Mouse (Mus musculus): ENCODE results near the gene Gm20388.

Gm20388 gene

DNA sequence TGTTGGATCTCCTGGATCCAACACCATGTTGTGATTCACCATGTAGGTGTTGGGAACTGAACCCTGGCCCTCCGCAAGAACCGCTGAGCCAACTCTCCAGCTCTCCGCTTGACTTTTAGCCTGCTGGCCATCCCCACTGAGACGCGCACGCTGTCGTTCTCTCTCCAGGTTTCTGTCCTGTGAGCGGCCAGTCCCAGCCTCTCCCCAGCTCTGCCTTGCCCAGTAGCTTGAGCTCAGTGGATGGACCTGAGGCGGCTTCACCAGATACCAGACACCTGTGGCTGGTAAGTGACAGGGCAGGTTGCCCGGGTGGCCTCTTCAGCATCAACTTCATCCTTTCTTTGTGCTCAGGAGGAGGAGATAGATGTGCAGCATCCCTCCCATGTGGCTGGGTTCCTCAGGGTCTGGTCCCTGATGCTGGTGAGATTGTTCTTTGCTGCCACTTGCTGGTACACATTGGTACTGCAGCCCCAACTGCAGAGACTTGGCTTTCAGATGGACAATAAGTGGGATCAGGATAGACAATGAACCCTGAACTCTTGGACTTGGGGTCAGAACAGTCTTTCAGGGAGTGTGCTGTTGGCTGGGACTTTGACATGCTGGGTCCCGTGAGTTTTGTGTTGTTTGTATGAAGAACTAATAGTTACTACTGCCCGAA, 3450.6 kb downstream of the Gm20388 start:
- intact Hi-C loops (cut with DNase I) = loop anchor here (5.0 kb wide), 1 partner anchor 39 kb away; no protein-coding TSS in a partner anchor

DNA sequence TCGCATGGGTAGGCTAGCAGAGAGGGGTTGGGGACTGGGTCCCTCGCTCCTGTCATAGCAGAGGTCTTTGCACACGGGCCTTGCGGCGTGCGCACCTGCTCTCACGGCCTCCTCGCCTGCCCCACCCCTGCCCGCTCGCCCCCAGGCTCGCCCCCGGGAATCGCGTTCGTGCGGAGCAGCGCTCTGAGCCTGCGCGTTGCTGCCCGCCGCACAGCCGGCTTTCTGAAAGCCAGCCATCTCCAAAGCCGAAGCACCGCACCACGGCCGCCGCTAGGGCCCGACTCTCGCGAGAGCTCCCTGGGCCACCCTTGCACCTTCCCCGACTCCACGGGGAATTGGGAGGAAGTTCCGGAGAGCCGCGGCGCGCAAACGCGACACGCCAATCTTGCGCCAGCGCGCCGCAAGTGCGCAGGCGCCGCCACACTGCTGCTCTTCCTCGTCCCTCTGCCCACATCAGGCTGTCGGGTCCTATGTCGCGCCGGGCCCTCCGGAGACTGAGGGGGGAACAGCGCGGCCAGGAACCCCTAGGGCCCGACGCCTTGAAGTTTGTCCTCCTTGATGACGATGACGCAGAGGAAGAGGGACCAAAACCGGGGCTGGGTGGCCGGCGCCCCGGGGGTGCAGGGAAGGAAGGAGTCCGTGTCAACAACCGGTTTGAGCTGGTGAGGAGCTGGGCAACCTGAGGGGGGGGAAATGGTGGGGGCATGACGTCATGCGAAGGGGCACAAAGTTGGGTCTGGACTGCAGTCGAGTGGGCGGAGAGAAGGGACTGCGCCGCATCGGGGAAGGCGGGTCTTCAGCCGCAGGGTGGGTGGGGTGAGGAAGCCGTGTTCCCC, 3463.0 kb downstream of the Gm20388 start, which contains the start of gene Tcf25:
Gene Tcf25, plus strand, starts transcription at position 351 of the 836 bp plus-strand sequence.
- intact Hi-C loops (cut with DNase I) = no loop called here

DNA sequence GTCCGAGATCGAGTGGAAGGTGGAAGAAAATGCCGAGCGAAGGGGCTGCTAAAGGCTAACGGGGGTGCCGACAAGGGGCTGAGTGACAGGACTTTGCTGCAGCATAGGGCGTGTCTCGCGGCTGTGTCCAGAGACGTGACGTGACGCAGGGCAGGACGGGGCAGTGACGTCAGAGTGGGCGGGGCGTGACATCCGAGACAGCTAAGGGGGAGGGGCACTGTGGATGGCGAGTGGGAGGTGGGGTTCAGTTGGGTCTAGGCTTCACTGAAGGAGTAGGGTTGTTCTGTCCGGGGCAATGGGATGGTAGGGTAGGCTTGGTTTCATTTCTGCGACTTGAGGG, 3463.6 kb downstream of the Gm20388 start:
- intact Hi-C loops (cut with DNase I) = no loop called here

DNA sequence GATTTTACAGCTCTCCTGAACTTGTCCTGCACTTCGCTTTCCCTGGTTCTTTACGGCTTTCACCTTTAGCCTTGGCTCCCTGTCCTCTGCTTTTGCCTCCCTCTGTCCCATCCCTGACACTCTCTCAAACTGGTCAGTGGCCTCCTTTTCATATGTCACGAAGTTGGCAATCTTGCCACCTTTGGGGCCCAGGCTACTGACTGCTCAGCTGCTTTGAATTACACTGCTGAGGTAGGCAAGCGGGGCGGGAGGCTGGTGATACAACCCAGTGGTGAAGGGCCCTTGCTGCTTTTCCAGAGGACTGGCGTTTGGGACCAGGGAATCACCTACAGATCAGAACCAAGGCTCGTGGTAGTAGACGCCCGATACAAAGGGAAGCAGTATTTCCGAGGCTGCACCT, 3465.1 kb downstream of the Gm20388 start:
- intact Hi-C loops (cut with DNase I) = no loop called here

DNA sequence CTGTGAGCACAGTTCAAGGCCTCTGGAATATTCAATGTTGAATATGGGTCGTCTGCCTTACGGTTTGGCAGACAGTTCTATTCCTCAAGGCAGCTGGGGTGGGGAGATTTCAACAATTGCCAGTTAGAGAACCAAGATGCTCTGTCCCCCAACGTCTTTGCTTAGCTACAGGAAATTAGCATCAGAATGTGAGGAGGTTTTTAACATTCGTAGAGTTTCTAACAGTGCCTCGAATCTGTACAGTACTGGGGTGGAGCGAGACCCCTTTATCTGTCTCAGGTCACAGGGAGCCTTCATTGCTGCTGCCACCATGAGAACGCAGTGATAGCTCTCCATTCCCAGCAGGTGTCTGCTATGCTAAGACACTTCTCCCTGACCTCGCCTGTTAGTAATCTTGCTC, 3465.5 kb downstream of the Gm20388 start:
- intact Hi-C loops (cut with DNase I) = no loop called here

DNA sequence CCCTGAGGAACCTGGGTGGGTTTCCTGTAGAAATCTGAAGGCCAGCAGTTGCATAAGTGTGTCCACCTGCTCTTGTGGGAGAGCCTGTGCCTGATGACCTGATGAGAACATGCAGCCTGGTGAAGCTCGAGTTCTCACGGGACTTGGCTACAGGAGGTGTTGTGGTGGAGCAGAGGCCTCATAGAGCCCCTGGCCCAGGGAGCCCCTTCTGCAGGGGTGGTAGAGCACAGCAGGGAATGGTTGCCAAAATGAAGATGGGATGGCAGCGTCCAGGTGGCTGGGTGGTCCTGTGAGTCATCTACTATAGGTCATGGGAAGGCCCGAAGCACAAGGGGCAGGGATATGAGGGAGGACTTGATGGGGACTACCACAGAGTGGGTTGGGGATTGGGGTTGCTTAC, 3471.1 kb downstream of the Gm20388 start:
- intact Hi-C loops (cut with DNase I) = loop anchor here (5.0 kb wide), 1 partner anchor 41 kb away; the partner anchor contains the start of gene Def8

DNA sequence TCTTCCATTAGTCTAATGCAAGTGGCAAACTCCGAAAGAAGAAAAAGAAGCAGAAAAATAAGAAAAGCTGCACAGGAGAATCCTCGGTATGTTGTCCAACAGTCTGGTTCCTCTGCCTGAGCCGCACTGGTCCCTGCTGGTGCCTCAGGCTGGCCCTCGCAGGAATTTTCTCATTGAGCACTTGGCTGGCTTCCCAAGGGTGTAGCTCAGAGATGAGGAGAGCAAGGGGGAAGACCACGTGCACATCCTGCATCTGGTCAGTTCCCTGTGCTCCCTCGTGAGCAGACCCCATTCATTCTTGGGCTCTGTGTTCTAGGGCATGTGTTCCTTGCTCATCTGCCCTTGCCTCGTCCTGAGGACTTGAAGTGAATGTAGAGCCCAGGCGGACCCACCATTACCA, 3471.9 kb downstream of the Gm20388 start:
- intact Hi-C loops (cut with DNase I) = loop anchor here (5.0 kb wide), 1 partner anchor 40 kb away; the partner anchor contains the start of gene Def8

DNA sequence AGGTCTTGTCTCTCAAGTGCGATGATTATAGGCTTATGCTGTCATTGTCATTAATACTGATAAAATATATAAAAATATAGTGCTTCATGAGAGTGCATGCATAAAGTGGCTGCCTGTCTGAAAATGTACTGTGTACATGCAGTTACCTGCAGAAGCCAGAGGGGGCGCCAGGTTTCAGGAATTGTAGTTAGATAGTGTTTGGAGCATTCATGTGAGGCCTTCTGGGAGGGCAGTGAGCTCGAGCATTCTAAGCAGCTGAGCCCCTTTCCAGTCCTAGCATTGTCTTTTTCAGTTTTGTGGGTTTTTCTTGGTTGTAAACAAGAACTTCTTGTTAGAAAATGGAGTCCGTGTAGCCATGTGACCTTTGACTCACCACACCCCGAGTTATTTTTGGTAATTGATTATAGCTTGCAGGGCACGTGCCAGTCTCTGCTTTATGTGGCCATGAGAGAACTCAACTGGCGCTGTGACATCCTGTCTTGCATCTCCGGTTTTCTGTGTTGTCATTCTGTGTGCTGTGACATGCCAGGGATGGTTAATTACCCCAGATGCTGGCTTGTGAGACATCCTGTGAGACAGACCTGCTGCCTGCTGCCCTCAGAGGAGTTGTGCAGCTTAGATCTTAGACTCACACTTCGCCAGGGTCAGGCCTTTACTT, 3474.4 kb downstream of the Gm20388 start:
- intact Hi-C loops (cut with DNase I) = loop anchor here (5.0 kb wide), 1 partner anchor 37 kb away; the partner anchor contains the start of gene Def8

DNA sequence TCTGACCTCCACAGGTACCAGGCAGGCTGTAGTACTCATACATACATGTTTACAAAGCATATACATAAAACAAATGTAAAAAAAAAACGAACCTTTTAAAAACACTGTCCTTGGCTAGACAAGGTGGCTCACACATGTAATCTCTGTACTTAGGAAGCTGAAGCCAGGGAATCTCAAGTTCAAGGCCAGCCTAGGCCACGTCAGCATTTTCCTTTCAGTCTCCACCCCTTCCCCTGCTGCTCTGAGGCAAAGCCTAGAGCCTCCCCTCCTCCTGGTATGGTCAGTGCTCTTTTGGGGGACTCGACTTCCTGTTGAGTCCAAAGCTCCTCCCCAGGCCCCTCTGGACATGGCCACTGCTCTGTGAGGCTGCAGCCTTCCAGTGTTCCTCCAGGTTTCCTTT, 3476.4 kb downstream of the Gm20388 start:
- intact Hi-C loops (cut with DNase I) = no loop called here

DNA sequence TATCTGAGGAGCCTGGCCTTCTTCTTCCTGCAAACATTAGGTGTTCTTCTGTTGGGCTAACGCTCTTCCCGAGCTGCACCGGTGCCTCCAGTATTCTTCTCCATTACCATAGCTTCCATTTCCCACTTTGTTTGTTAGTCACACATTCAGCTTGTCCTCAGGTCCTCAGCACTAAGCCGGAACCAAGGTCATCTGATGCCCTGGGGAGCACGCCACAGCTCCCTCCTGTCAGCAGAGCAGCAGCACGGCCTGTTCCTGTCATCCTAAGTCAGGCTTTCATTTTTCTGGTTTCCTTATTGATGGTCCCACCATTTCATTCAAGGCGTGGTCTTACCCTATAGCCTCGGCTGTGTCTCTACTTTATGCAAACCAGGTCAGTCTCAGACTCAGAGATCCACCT, 3477.2 kb downstream of the Gm20388 start:
- intact Hi-C loops (cut with DNase I) = no loop called here

DNA sequence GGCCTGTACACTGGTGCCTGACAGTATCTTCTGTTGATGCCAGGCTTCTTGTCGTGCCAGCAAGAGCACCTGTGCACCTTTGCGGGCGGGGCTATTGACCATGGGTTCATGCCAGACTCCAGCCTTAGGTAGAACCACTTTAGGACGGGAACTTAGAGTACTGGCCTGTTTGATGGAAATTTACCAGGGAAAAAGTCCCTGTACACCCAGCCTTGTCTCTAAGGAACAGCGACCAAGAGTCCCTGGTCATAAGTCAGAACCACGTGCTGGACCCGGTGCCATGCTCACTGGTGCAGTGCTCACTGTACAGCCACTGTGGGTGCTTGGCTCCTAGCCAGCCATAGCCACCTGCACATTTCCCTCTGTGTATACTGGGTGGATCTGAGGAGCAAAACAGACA, 3478.4 kb downstream of the Gm20388 start:
- intact Hi-C loops (cut with DNase I) = no loop called here

DNA sequence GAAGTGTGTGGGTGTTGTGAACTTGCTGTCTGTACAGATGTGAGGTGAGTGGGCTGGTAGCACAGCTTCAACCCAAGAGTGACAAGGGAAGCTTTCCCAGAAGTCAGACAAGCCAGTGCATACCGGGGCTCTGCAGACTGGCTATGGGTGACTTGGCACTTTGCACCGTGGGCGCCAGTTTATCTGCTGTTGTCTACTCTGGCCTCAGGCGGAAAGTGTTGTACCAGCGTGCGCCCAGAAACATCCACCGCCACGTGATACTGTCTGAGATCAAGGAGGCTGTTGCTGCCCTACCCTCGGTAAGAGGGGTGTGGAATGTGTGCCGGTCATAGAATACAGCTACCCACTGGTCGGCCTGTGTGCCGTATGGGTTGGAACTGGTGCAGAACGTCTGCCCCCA, 3487.7 kb downstream of the Gm20388 start:
- intact Hi-C loops (cut with DNase I) = no loop called here

DNA sequence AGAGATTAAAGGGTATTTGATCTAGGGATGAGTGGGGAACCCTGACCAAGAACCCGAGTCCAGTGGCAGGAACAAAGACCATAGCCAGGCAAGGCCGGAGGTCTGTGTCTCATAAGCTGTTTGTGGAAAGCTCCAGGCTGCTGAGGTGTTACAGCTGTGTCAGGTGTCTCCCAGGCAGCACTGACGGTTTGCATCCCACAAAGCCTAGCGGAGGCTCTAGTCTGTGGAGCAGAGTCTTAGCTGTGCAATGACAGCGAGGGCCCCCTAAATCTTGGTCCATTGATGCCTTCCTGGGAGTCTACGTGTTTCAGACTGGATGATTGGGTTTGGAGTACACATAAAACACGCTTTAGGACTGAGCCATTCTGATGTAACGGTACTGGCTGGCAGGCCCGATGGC, 3491.3 kb downstream of the Gm20388 start:
- intact Hi-C loops (cut with DNase I) = no loop called here

DNA sequence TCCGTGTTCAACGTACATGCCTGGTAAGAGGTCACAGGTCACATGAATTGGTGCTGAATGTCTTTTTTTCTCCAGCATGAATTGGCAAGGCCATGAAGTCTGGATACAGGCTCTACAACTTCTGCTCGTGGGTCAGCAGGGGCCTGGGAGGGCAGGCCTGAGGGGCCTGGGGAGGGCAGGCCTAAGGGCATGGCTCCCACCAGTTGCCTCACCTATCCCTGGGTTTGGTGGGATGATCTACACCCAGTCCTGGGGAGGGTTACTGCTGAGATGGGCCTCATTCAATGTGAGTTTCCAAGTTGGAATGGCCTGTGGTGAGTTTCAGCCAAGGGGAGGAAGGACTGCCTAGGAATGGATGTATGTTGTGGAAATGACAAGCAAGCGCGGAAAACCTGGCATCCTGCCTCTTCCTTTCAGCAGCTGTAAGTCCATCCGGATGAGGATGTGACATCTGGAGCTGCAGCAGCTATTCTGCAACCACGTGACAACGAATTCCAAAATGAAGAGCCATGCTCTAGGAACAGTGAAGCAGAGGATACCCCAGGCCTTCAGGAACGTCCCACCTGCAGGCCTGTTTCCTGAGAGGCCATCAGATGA, 3492.2 kb downstream of the Gm20388 start:
- intact Hi-C loops (cut with DNase I) = no loop called here

DNA sequence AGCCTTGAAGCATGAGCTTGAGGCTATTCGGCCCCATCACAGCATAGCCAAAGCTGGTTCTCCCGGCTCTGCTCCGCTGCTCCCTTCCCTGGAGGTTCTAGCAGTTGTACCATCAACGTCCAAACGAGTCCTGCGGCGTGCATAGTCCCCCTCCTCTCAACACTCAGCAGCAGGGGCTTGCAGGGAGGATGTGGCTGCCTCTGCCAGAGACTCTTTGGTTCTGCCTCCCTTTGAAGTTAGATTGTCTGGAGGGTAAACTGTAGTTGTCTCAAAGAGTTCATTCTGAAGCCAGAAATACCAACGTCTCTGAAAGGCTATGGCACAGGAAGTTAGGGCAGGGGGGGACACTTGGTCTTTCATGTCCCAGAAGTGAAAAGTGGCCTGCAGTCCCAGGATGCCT, 3493.9 kb downstream of the Gm20388 start:
- intact Hi-C loops (cut with DNase I) = no loop called here

DNA sequence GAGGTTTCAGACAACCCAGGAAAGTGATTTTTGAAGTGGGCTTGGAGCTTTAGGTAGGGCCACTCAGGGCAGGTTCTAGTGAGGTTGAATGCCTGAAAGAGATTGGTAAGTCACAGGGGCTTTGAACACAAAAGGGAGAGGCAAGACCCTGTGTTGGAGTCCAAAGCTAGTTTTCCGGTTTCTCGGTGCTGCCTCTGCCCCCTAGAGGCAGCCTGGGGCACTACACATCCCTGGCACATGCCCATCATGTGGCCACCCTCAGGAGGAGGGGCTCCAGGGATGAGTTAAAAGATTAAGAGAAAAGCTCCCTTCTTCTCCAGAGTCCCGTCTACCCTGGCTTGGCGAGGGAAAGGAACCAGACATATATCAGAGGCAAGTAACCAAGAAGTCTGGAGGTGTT, 3496.1 kb downstream of the Gm20388 start, which contains the start of gene Mc1r:
Gene Mc1r, plus strand, starts transcription at position 322 of the 400 bp plus-strand sequence.
- intact Hi-C loops (cut with DNase I) = no loop called here

DNA sequence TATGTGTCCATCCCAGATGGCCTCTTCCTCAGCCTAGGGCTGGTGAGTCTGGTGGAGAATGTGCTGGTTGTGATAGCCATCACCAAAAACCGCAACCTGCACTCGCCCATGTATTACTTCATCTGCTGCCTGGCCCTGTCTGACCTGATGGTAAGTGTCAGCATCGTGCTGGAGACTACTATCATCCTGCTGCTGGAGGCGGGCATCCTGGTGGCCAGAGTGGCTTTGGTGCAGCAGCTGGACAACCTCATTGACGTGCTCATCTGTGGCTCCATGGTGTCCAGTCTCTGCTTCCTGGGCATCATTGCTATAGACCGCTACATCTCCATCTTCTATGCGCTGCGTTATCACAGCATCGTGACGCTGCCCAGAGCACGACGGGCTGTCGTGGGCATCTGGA, 3497.0 kb downstream of the Gm20388 start:
- intact Hi-C loops (cut with DNase I) = no loop called here

DNA sequence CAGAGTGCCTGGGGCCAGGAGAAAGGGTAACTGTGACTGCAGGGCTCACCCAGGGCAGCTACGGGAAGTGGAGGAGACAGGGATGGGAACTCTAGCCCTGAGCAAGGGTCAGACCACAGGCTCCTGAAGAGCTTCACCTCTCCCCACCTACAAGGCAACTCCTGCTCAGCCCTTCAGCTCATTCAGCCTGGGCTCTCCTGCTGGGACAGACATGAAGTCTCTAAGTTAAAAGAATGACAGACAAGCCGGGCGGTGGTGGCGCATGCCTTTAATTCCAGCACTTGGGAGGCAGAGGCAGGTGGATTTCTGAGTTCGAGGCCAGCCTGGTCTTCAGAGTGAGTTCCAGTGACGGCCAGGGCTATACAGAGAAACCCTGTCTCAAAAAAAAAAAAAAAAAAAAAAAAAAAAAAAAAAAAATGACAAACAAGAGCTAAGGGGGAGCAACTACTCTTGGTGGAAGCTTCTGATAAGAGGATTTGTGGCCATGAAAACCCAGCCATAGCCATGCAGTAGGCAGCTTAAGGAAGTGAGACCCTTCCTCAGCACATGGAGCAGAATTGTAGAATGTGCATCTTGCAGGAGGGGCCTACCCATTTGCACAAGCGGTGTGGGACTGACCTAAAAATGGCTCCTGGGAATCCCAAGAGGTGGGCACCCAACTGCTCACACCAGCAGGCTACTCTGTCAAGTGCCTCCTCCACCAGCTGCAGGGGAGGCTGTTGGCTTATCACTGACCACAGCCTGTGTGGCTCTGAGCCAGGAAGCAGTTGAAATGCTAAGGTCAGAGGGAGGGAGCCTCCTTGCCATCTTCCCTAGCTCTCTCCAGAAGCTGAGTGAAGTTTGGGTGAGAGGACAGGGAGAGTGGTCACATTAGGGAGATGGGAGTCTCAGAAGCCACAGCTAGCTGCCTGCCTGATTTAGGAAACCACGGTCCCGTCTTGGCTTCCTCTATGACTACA, 3498.2 kb downstream of the Gm20388 start:
- intact Hi-C loops (cut with DNase I) = no loop called here

DNA sequence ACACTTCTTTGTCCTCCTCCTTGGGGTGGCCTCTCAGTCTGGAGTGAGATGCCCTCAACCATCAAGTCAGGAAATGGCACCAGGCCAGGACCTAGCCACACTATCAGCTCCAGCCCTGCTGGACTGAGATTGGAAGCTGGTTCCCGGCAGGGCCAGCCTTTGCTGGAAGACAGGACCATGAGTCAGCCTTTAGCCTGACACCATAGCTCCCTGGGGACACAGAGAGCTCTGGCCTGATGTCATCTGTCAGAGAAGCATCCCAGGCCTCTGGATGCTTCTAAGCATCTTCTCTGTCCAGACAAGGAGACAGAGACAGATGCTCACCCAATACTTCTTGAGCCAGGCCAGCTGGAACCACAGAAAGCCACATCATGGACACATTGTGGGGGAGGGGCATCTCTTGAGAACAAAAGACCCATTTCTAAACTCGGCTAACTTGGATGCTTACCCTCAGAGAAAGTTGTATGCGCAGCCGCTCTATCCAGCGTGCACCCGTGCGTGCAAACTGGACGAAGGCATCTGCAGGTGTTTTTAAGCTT, 3499.5 kb downstream of the Gm20388 start:
- intact Hi-C loops (cut with DNase I) = no loop called here

DNA sequence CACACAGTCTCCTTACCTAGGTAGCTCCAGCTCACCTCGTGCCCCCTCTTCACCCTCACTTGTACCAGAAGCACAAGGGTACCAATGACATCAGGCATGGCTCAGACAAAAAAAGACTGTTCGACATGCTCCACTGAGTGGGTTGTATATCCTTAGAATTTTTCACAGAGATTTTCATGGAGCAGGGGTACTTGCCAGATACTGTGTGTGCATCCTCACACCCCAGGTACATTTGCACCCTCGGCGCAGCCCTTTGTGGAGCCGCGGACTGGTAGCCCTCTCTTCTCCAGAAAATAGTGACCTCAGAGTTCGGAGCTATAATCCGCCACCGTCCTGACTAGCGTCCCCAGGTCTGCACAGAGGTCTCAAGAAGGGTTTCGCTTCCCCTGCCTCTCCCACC, 3500.1 kb downstream of the Gm20388 start:
- intact Hi-C loops (cut with DNase I) = no loop called here

Measured in adrenal gland (tissue).